Mouse (Mus musculus): ENCODE data around the gene Pdcd11. TPM values are rescaled to one million over a fixed set of nuclear protein-coding genes. Genes with fewer than 3 reads are reported as not detected.

Pdcd11 gene
- polyA plus RNA-seq, 1 experiment from 2014 or later: 13.4 TPM

DNA sequence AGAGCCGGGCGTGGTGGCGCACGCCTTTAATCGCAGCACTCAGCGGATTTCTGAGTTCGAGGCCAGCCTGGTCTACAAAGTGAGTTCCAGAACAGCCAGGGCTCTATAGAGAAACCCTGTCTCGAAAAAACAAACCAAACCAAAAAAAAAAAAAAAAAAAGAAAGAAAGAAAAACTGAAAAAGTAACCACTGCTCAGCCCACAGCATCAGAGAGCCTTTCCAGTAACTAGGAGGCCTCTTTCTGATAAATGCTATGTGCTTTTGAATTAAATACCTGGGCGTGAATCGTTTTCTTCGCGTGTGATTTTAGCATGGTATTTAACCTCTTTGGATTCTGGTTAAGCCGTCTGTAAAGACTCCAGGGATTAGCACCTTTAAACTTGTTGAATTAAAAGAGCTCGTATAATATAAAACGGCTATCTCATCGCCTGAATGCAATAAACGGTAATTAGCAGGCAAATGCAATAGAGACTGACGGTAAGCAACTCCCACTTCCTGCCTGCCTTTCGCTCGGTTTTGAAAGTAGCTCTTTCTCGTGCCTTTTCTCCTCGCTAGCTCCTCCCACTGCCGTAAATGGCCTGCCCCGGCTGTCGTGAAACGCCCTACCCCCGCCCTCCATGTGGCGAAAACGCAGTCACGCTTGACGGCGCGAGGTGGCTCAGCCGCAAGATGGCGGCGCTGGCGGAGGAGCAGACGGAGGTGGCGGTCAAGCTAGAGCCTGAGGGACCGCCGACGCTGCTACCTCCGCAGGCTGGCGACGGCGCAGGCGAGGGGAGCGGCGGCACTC is 23.3 kb upstream of the Pdcd11 start, which contains the start of gene Taf5:
Gene Taf5, plus strand, starts transcription at position 651 of the 787 bp plus-strand sequence.
- ATAC-seq (ENCODE audit: insufficient number of reproducible peaks, insufficient read depth, low FRiP score, low TSS enrichment, low read depth): peak; percentile 65
- H3K27me3 ChIP-seq: no peaks in the 10 kb centered on the region
- peaks cover 9% of the 10 kb centered on the region for H3K4me1 ChIP-seq (replicated peaks)
- peak within 1 kb of the TSS; percentile 72 for H3K4me2 ChIP-seq
- peak within 1 kb of the TSS; percentile 95 for H3K9ac ChIP-seq (replicated peaks)
- H3K36me3 ChIP-seq: peaks cover 18% of the 10 kb centered on the region
- peak within 1 kb of the TSS; percentile 87 for H3K27ac ChIP-seq
- peak within 1 kb of the TSS; percentile 99 for H3K4me3 ChIP-seq (replicated peaks)
- WGBS: 11% methylated on average over 49 of the region's 49 CpGs
- H3K9me3 ChIP-seq: no peaks in the 10 kb centered on the region

DNA sequence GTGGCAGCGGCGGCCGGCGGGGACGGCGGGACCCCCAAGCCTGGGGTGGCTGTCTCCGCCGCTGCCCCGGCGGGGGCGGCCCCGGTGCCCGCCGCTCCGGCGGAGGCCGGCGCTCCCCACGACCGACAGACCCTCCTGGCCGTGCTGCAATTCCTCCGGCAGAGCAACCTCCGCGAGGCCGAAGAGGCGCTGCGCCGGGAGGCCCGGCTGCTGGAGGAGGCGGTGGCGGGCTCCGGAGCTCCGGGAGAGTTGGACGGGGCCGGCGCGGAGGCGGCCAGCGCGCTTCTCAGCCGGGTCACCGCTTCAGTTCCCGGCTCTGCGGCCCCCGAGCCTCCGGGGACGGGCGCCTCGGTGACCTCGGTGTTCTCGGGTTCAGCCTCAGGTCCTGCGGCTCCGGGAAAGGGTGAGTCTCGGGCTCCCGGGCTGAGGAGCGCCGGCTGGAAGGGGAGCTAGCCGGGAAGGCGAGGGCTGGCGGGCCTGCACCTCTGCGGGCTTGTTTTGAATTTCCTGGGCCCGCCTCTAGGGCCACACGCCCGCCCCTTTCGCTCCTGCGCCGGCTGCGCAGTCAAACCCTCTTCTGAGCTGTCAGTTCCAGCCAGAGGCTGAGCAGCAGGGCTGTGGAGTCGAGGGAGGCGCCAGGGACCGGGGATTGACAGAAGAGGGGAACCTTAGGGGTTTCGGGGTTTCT is 22.5 kb upstream of the Pdcd11 start:
- peak overlapping the region; percentile 95 for H3K9ac ChIP-seq (replicated peaks)
- peak overlapping the region; percentile 99 for H3K4me3 ChIP-seq (replicated peaks)
- peak overlapping the region; percentile 72 for H3K4me2 ChIP-seq
- H3K27me3 ChIP-seq: no peaks in the 10 kb centered on the region
- peak; percentile 84 for ATAC-seq (ENCODE audit: insufficient number of reproducible peaks, insufficient read depth, low FRiP score, low TSS enrichment, low read depth)
- peaks cover 9% of the 10 kb centered on the region for H3K4me1 ChIP-seq (replicated peaks)
- peaks cover 26% of the 10 kb centered on the region for H3K36me3 ChIP-seq
- under 1% methylated on average over 67 of the region's 72 CpGs for WGBS
- H3K9me3 ChIP-seq: no peaks in the 10 kb centered on the region
- H3K27ac ChIP-seq: peak overlapping the region; percentile 87

DNA sequence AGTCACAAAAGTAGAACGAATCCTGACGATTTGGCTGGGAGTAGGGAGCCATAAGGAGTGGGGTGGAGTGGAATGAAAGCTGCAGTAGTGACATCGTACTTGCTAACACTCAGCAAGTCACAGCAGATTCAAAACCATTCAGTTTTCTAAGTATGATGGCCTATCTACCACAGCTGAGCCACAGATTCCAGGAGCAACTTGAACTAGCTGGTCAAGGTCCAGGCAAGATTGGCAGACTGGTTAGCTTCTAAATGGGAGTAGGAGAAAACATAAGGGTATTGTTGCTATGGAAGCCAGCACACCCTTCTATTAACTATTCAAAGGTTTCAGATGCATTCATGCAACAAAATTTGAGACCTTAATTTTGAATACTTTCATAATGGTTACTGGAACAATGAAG is 2.3 kb upstream of the Pdcd11 start:
- no peak overlapping the region for H3K4me3 ChIP-seq (replicated peaks)
- ATAC-seq (ENCODE audit: insufficient number of reproducible peaks, insufficient read depth, low FRiP score, low TSS enrichment, low read depth): no peak
- H3K4me2 ChIP-seq: no peak overlapping the region
- no peak overlapping the region for H3K27ac ChIP-seq
- no peaks in the 10 kb centered on the region for H3K27me3 ChIP-seq
- no peak overlapping the region for H3K9ac ChIP-seq (replicated peaks)
- peaks cover 17% of the 10 kb centered on the region for H3K4me1 ChIP-seq (replicated peaks)
- H3K9me3 ChIP-seq: no peaks in the 10 kb centered on the region
- WGBS: 83% methylated on average over 3 of the region's 3 CpGs
- H3K36me3 ChIP-seq: peaks cover 48% of the 10 kb centered on the region

DNA sequence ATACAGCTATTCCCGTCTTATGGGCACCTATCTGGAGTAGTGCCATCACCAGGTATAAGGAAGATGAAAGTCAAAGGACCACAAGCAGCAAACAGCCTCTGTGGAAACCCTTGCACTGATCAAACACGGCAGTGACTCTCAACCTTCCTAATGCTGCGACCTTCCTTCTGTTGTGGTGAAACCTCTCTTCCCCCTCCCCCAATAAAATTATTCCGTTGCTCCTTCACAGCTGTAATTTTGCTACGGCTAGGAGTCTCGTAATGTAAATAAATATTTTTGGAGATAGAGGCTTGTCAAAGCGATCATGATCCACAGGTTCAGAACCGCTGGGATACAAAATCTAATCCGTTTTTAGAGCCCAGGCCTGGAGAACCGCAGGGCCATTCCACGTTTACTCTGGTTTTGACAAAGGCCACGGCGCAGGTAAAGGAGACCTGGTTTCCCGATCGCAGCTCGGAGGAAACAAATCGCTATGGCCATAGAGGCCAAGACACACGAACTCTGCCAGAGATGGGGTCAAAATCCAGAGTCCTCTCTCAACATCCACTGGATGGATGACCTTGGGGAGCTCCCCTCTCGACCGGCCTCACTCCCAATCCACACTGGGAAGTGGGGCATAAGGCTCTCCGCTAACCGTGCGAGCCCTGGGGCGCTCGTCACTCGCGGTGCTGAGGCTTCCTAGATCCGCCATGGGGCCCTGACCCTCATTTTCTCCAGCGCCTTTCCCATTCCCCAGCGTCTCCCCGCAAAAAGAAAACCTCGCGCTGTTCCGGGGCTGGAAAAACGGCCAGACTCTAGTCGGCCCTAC is 646 bp upstream of the Pdcd11 start:
- H3K4me2 ChIP-seq: peak overlapping the region; percentile 74
- H3K27ac ChIP-seq: peak overlapping the region; percentile 83
- H3K9me3 ChIP-seq: no peaks in the 10 kb centered on the region
- peak; percentile 66 for ATAC-seq (ENCODE audit: insufficient number of reproducible peaks, insufficient read depth, low FRiP score, low TSS enrichment, low read depth)
- peak overlapping the region; percentile 98 for H3K9ac ChIP-seq (replicated peaks)
- WGBS: 2% methylated on average over 36 of the region's 36 CpGs
- peaks cover 43% of the 10 kb centered on the region for H3K36me3 ChIP-seq
- H3K27me3 ChIP-seq: no peaks in the 10 kb centered on the region
- H3K4me1 ChIP-seq (replicated peaks): peaks cover 17% of the 10 kb centered on the region
- H3K4me3 ChIP-seq (replicated peaks): peak overlapping the region; percentile 94

DNA sequence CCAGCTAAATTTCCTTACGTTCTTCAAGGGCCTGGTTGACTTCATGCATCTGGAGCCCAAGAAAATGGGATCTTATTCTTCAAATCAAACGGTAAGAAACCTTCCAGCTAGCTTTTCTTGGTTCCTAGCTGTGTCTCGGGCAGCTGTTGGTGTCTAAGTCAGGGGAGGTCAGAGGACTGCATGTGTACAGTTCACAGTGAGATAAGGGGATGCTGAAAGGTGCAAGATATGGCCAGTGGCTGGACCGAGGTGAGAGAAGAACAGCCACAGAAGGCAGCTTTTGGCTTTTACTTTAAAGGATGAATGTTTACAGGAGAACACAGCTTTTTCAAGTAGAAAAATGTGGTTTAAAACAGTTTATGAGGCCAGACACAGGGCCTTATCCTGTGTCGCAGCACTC is 10.5 kb downstream of the Pdcd11 start:
- WGBS: 94% methylated on average over 5 of the region's 5 CpGs
- Histone ChIP-seq H3K4me1 (replicated peaks) (no peaks in the 10 kb centered on the region), H3K27me3 (no peaks in the 10 kb centered on the region), H3K9ac (replicated peaks) (no peak overlapping the region), H3K4me2 (no peak overlapping the region), H3K27ac (no peak overlapping the region), H3K36me3 (peaks cover 100% of the 10 kb centered on the region), H3K9me3 (no peaks in the 10 kb centered on the region), H3K4me3 (replicated peaks) (no peak overlapping the region)
- no peak for ATAC-seq (ENCODE audit: insufficient number of reproducible peaks, insufficient read depth, low FRiP score, low TSS enrichment, low read depth)

DNA sequence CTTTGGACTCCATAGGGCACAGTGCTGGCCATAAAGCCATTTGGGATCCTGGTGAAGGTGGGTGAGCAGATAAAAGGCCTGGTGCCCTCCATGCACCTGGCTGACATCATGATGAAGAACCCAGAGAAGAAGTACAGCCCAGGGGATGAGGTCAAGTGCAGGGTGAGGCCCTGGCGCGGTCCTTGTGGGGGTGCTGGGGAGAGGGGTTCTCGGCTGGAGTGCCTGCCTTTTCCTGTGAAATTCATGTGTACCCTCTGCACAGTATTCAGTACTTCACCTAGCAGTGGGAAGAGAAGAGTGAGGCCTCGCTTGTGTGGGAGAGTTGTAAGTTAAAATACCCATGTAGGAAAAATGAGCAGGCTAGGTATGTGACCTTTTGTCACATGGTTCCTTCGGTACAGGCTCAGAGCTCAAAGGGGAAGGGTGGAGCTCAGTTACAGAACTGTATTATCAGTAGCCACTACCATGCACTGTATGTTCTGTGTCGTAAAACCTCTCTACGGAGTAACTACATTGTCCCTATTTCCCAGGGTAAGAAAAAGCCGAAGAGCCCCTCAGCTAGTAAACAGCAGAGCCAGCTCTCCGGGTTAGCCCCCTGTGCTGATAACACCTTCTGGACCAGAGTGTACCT is 14.2 kb downstream of the Pdcd11 start:
- H3K27ac ChIP-seq: no peak overlapping the region
- no peak overlapping the region for H3K9ac ChIP-seq (replicated peaks)
- no peaks in the 10 kb centered on the region for H3K9me3 ChIP-seq
- H3K4me2 ChIP-seq: no peak overlapping the region
- H3K4me1 ChIP-seq (replicated peaks): no peaks in the 10 kb centered on the region
- ATAC-seq (ENCODE audit: insufficient number of reproducible peaks, insufficient read depth, low FRiP score, low TSS enrichment, low read depth): no peak
- no peaks in the 10 kb centered on the region for H3K27me3 ChIP-seq
- peaks cover 100% of the 10 kb centered on the region for H3K36me3 ChIP-seq
- 90% methylated on average over 9 of the region's 9 CpGs for WGBS
- H3K4me3 ChIP-seq (replicated peaks): no peak overlapping the region

DNA sequence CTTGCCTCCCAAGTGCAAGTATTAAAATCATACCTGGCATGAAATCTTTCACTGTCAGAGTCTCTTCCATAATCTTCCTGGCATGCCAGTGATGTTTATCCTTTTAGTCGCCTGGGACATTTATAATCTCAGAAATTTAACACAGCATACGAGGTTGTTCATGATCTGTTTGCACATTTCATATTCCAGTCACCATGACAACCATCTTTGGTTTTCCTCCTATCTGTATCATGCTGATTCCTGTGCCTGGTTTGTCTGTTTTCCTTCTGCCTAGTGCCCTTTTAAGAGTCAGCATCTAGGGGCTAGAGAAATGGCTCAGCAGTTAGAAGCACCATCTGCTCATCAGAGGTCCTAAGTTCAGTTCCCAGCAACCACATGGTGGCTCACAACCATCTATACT is 28.1 kb downstream of the Pdcd11 start:
- no peaks in the 10 kb centered on the region for H3K27me3 ChIP-seq
- H3K27ac ChIP-seq: no peak overlapping the region
- no peaks in the 10 kb centered on the region for H3K9me3 ChIP-seq
- H3K4me1 ChIP-seq (replicated peaks): no peaks in the 10 kb centered on the region
- WGBS: 84% methylated on average over 2 of the region's 2 CpGs
- H3K9ac ChIP-seq (replicated peaks): no peak overlapping the region
- peaks cover 81% of the 10 kb centered on the region for H3K36me3 ChIP-seq
- ATAC-seq (ENCODE audit: insufficient number of reproducible peaks, insufficient read depth, low FRiP score, low TSS enrichment, low read depth): no peak
- no peak overlapping the region for H3K4me3 ChIP-seq (replicated peaks)
- no peak overlapping the region for H3K4me2 ChIP-seq

DNA sequence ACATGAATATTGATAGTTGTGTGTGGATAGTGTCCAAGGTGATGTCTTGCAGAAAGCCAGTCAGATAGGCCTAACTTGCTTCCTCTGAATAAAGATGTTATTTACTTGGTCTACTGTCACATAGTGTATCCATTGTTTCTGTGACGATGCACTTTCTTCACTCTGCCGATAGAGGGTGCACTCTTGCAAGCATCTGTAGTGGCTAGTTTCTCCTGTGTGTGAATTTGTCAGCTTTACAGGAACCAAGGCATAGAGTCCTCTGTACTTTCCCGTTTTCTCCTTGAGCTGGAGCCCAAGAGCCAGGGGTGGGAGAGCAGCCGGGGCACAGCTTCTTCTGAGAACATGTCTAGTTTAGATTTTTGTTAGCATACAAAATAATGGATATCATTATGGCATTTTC is 30.5 kb downstream of the Pdcd11 start:
- WGBS: 49% methylated on average over 4 of the region's 4 CpGs
- ATAC-seq (ENCODE audit: insufficient number of reproducible peaks, insufficient read depth, low FRiP score, low TSS enrichment, low read depth): no peak
- no peak overlapping the region for H3K9ac ChIP-seq (replicated peaks)
- H3K9me3 ChIP-seq: no peaks in the 10 kb centered on the region
- no peaks in the 10 kb centered on the region for H3K27me3 ChIP-seq
- H3K36me3 ChIP-seq: peaks cover 82% of the 10 kb centered on the region
- H3K4me3 ChIP-seq (replicated peaks): no peak overlapping the region
- H3K4me1 ChIP-seq (replicated peaks): no peaks in the 10 kb centered on the region
- no peak overlapping the region for H3K4me2 ChIP-seq
- no peak overlapping the region for H3K27ac ChIP-seq

DNA sequence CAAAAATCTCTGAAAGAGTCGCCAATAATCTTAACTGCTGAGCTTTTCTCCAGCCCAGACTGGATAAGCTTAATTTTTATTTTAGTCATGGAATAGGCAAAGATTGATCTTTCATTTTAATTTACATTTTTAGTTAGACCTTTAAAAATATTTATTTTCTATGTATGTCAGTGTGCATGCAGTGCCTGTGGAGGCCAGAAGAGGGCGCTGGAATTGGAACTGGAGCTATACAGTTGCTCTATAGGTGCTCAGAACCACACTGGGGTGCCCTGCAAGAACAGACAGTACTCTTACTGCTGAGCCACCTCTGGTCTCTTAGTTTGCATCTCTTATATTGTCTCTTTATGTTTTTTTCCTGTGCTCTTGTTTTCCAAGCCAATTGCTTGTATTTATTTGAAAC is 32.2 kb downstream of the Pdcd11 start:
- no peak overlapping the region for H3K4me2 ChIP-seq
- no peak overlapping the region for H3K4me3 ChIP-seq (replicated peaks)
- H3K27ac ChIP-seq: no peak overlapping the region
- H3K9ac ChIP-seq (replicated peaks): no peak overlapping the region
- H3K4me1 ChIP-seq (replicated peaks): no peaks in the 10 kb centered on the region
- H3K27me3 ChIP-seq: no peaks in the 10 kb centered on the region
- 28% methylated on average over 2 of the region's 2 CpGs for WGBS
- ATAC-seq (ENCODE audit: insufficient number of reproducible peaks, insufficient read depth, low FRiP score, low TSS enrichment, low read depth): no peak
- no peaks in the 10 kb centered on the region for H3K9me3 ChIP-seq
- peaks cover 82% of the 10 kb centered on the region for H3K36me3 ChIP-seq

DNA sequence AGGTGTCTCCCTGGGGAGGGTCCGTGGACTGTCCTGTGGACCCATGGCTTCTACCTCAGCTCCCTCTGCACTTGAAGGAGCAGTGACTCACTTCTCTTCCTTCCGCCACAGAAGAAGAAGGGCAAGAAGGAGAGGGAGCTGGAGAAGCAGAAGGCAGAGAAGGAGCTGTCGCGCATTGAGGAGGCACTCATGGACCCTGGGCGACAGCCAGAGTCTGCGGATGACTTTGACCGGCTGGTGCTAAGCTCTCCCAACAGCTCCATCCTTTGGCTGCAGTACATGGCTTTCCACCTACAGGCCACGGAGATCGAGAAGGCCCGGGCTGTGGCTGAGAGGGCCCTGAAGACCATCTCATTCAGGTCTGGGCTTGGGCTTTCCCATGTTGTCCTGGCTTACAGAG is 37.6 kb downstream of the Pdcd11 start:
- H3K4me1 ChIP-seq (replicated peaks): no peaks in the 10 kb centered on the region
- H3K36me3 ChIP-seq: peaks cover 95% of the 10 kb centered on the region
- no peak overlapping the region for H3K27ac ChIP-seq
- H3K9ac ChIP-seq (replicated peaks): no peak overlapping the region
- no peaks in the 10 kb centered on the region for H3K27me3 ChIP-seq
- no peaks in the 10 kb centered on the region for H3K9me3 ChIP-seq
- WGBS: 97% methylated on average over 10 of the region's 10 CpGs
- ATAC-seq (ENCODE audit: insufficient number of reproducible peaks, insufficient read depth, low FRiP score, low TSS enrichment, low read depth): no peak
- H3K4me2 ChIP-seq: no peak overlapping the region
- H3K4me3 ChIP-seq (replicated peaks): no peak overlapping the region

DNA sequence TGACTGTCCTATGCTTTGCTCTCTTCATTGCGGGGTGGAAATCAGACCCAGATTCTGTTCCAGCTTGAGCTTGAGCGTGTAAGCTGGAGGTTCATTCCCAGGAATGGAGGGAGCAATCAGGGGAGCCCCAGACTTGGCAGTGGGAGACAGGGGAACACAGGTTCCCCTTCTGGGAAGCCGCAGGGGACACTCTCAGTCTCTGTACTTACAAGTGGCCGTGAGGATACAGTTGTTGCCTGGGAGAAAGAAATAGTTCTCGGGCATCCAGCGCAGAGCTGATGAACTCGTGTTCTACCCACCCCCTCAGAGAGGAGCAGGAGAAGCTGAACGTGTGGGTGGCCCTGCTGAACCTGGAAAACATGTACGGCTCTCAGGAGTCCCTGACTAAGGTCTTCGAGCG is 38.3 kb downstream of the Pdcd11 start:
- Histone ChIP-seq H3K4me2 (no peak overlapping the region), H3K36me3 (peaks cover 99% of the 10 kb centered on the region)
- 90% methylated on average over 11 of the region's 11 CpGs for WGBS

More for the DNA sequence above, 38.3 kb downstream of the Pdcd11 start:
- Histone ChIP-seq H3K9me3 (no peaks in the 10 kb centered on the region), H3K27me3 (no peaks in the 10 kb centered on the region), H3K9ac (replicated peaks) (no peak overlapping the region), H3K4me1 (replicated peaks) (no peaks in the 10 kb centered on the region), H3K4me3 (replicated peaks) (no peak overlapping the region), H3K27ac (no peak overlapping the region)
- ATAC-seq (ENCODE audit: insufficient number of reproducible peaks, insufficient read depth, low FRiP score, low TSS enrichment, low read depth): no peak

Measured in limb, embryonic 12.5 days (tissue).